Mouse (Mus musculus) granulocyte monocyte progenitor cell, adult 5-6 weeks (primary cell): ENCODE data around the gene Tac4. TPM values are rescaled to one million over a fixed set of nuclear protein-coding genes. Genes with fewer than 3 reads are reported as not detected.
A peak's percentile ranks its signal among the peaks of the same experiment; 100 is the strongest.

Experiments
- ATAC-seq: replicated peaks from 2 replicates; pipeline ENCODE4 v1.8.0; 2016; ENCODE audit warnings: mild to moderate bottlenecking, moderate TSS enrichment, inconsistent platforms; ENCODE audit not compliant: poor library complexity, severe bottlenecking
- total RNA-seq, 2 experiments: library from RNA; stranded (forward) in 1 of 2; stranded (reverse) in 1 of 2; fragments of 200-712, 200-1000 nt in 1 of 2; fragments of >200 nt in 1 of 2; fragmentation: Nextera tagmentation in 1 of 2; gene quantifications; 2 replicates each; pipeline ENCODE4 v1.2.3; 2014 to 2017

Gene Tac4
- total RNA-seq, 2 experiments from 2014 or later = not detected

DNA sequence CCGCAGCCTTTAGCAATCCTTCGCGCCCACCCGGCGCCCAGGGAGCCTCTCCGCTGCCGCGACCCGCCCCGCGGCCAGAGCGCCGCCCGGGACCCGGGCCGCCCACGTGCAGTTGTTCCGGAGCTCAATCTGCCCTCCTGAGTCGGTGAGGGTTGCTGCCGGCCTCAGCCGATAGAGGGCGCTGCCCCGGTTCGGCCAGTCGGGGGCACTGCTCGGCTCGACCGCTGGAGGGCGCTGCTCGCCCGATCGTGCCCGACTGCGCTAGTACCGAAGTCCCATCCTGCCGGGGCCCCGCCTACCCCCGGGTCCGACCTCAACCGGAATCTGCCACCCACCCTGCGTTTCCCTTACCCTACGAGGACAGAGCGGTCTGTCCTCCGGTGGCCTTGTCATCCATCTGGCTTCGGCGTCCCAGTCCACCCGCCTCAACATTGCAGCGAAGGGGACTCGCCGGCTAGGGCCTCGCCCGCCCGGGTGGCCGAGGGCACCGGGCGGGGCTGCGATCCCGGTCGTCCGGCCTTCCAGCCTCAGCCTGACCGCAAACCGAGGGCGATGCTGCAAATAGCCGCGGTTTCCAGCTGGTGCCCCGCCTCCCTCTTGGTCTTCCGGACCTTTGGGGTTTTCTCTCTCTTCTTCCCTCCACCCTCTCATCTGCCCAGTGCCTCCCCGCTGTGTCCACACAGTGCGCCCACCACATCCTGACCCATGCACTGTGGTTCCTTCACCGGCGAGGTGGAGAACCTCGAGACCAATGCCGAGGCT is 2.1 kb upstream of the Tac4 start:
- ATAC-seq = peak; percentile 70

DNA sequence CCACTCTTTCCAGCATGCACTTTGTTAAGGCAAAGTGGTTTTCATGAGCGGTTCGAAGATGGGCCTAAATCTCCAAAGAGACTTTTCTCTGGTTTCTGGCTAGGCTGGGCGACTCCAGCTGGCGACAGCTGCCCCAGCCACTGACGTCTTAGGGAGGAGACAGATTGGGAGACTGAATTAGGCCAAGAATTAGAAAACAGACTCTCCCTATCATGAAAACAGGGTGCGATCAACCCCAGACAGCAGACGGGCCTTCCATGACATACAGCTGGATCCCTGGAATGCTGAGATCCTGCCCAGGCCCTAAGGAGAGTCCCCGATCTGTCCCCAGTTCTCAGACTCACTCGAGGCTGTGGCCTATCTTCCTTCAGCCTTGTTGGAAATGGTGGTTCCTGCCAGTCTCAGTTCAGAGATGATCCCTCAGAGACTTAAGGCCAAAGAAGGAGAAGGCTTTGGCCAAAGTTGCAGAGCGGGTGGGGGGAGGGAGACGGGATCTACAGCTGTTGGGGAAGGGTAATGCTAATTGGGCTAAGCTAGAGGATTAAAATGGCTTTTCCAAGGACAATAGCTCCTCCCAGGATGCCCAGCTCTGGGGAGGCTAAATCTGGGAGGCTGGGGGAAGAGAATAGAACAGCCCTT is 2.6 kb downstream of the Tac4 start:
- no peak for ATAC-seq

DNA sequence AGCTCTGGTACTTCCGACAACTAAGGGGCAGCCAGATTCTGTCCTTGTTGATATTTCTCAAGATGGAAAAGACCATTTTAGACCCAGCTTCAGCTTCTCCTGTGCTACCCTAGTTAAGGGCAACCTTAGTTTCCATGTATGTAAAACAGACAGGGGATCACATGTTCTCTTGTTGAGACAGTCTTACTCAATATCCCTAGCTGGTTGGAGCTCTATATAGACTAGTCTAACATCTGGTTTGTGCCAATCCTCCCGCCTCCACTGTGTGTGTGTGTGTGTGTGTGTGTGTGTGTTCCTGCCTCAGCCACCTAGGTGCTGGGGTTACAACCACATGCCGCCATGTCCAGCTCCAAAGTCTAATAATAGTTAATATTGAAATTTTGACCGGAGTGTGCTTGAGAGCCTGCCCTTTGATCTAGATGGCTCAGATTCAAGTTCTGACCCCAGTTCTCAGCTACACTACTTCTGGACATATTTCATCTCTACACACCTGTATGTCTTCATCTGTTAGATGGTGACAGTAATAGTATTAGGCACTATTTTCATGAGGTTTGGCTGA is 3.2 kb downstream of the Tac4 start:
- ATAC-seq = peak; percentile 13

DNA sequence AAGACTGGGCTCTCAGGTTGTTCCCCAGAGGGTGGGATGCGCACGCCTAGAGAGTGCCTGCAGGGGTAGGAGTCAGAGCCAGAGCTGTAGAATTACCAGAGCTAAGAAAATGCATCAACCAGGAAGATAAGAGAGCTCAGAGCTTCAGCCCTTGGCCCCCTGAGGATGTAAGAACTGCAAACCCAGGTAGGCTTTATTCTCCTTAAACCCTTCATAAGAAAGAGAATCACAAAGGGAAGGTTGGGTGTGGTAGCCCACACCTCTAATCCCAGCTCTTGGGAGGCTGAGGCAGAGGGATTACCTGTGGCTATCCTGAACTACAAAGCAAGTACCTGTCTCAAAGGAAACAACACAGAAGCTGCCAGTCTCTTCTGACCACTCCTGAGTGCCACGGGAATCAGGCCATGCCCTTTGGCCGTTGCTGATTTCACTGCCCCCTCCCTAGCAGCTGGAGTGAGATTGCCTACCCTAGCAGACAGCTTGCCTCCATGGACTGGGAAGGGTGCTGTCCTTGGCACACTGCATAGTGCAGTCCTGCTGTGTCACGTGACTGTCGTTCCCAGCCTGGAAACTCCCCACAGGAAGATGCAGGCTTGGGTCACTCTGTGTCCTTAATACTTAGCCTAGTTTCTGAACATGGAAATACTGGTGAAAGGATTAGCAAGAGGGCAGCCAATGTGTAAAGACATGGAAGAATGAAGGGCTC is 5.4 kb downstream of the Tac4 start:
- no peak for ATAC-seq

DNA sequence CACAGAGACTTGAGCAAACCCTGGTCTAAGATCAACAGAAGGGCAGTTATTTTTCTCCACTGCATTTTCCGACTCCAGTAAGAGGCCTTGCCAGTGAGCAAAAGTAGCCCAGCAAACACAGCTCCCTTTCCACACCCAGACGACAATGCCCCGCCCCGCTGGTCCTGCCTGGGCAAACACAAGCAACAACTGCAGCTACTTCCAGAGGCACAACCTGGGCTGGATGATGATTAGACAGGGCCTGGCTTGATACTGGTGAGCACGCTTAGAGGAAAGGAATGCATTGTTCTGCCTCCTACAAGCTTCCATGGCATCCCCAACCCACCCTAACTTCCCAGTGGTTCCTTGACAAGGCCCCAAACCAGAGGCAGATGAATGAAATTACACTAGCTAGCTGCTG is 12.3 kb downstream of the Tac4 start:
- no peak for ATAC-seq

DNA sequence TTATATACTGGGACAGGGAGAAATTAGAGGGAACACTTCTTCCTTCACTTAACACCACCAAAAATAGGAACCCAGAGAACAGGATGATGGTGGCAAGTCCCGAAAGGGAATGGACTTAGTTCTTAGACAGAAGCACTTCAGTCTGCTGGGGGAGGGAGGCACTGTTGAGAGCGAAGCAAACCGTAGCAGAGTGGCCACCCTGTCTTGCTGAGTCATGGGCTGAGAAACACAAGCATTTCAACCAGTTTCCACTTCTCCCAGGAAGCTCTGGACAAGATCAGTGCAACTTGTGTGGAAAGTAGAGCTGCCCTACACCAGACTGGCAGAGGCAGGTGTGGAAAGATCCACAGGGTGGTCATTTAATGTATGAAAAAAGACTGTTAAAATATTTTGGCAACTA is 13.3 kb downstream of the Tac4 start:
- peak; percentile 52 for ATAC-seq

DNA sequence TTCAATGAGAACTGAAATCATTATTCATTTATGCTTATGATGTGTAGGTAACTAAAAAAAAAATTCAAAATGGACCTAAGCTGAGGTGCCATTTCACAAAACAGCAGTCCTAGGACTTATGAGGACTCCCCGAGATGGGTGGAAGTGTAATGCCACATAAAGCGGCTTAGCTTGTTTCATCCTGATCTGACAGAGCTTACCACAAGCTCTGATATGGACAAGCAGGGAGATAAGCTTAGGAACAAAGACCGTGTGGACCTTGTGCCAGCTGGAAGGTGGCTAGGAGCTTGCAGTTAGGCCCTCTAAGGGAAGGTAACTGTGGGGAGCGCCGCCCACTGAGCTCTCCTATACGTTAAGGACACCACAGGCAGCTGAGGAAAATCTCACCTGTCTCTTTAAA is 14.7 kb downstream of the Tac4 start:
- ATAC-seq = no peak

DNA sequence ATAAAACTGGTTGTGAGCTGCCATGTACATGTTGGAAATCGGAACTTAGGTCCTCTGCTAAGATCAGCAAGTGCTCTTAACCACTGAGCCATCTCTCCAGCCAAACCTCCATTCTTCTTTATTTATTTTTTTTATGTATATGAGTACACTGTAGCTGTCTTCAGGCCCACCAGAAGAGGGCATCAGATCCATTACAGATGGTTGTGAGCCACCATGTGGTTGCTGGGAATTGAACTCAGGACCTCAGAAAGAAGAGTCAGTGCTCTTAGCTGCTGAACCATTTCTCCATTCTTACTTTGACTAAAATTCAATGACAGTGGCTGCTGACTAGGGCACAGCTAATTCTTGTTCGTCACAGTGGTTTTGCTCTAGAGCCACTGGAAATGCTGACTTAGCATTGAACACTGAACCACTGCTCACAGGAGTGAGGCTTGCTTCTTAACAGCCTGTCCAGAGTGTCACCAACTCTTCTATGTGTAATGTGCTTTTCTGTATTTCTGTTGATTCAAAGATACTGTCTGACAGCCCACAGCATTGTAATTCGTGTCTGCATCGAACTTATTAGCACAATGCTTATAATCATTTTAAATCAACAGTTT is 17.8 kb downstream of the Tac4 start:
- no peak for ATAC-seq

DNA sequence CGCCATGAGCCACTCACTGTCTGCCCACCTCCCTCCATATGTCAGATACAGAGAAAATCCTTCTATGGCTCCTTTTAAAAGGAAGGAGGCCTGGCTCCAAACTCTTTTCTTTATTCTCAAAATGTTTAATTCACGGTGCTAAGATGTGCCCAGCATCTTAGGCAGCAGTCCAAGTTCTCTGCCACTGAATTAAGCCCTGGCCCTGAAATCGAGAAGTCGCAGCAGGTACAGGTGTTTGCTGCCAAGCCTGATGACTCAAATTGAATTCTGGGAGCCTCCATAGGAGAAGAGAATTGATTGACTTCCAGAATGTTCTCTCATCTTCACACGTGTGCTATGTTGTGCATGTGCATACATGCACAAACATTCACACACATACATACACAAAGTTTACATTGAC is 21.0 kb downstream of the Tac4 start:
- ATAC-seq = no peak

DNA sequence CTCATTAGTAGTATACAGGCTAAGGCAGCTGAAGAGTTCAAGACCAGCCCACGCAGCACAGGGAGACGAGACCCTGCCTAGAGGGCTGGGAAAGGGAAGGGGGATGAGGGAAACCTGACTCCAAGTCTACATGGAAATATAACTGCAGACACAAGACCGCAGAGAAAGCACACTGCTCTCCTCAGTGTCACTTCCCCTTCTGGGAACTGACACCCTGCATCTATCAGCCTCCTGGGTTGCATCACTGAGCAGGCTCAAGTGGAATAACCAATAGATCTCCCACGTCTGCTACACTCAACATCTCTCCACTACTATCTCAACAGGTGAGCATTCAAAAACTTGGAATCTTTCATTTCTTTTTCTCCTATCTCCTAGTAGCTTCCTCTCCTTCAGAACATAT is 30.7 kb downstream of the Tac4 start:
- peak; percentile 94 for ATAC-seq

DNA sequence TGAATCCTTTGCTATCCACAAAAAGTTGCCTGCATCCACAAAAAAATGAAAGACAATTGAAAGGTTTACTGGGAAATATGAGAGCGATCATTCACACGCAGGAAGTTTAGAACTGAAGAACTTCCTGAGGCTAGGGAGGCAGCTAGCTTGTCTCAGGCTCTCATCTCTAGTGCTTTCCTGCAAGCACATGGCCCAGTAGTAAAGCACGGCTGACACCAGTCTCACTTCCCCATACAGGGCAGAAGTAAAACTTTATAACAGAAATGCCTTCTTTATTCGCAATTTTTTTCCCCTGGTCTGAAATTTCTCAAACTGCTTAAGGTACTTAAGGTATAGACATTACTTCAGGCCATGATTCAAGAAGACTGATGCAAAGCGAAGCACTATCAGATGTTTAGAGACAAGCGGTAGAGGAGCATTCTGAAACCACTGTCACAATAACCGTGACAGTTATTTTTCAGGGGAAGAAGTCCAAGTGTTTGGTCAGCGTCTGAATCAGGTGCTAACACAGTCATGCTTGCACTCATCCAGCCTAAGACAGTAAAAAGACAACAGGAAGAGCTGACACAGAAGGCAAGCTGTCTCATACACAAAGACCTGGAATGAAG is 31.8 kb downstream of the Tac4 start:
- ATAC-seq = peak; percentile 81

DNA sequence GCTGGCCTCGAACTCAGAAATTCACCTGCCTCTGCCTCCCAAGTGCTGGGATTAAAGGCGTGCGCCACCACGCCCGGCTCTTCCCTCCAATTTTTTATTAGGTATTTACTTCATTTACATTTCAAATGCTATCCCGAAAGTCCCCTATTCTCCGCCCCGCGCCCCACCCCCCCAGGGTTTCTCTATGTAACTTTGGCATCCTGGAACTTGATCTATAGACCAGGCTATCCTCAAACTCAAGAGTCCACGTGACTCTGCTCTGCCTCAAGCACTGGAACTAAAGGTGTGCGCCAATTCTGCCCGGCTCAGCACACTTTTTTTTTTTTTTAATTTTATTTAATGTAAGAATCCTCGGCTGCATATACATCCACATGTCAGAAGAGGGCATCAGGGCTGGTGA is 34.4 kb downstream of the Tac4 start:
- no peak for ATAC-seq

DNA sequence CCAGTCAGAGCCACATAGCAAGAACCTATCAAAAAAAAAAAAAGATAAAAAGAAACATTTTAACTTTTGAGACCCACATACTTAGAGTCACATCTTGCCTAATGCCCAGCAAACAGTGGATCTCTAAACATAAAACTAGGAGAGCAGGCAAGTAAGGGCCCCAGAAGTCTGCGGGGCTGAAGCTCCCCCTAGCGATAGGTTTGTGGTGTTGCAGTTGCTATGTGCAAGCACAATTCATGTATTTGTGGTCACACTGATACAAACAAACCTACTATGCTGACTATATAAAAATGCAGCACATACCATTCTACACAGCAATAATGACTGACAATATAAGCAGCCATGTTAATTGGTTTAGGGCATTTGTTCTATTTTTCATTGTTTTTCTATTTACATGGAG is 36.8 kb downstream of the Tac4 start:
- ATAC-seq = peak; percentile 76

DNA sequence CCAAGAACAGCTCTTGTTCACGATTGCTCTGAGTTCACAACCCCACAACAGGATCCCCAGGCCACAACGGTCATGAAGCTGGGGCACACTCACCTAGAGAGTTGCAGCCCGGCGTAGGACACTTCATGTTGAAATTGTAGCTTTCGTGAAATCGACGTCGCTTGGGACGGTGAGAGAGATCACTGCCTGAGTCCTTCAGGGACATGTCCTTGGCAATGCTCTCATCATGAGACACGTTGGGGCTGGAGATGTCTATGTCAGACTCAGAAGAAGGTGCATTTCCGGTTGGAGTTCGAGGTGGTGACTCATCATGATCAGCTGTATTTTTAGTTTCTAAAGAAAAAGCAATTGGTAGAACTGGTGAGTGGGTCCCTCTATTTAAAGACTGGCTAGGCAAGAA is 38.6 kb downstream of the Tac4 start:
- ATAC-seq = no peak

DNA sequence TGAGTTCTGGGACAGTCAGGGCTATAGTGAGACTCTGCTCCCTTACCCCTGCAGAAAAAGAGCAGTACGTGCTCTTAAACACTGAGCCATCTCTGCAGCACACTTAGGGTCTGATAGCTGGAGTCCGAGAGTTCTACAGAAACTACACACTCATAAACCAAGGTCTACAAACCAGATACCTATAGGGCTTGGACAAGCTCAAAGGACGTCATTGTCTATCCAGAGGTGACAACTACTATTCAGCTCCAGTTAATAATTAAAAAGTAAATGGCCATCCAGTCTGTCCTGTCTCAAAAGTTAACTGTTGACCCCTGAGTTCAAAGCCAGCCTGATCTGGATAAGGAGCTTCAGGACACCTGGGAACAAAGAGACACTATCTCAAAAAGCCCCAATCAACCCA is 40.4 kb downstream of the Tac4 start:
- no peak for ATAC-seq

DNA sequence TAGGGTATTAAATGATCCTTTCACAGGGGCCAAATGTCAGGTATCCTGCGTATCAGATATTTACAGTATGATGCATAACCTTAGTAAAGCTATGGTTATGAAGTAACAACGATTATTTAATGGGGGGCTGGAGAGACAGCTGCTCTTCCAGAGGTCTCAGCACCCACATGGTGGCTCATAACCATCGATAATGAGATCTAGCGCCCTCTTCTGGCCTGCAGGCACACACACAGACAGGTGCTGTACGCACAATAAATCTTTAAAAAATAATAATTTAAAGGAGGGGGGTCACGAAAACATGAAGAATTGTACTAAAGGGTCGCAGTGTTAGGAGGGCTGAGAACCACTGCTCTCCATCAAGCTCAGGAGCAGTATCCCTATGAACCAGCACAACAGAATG is 44.3 kb downstream of the Tac4 start:
- ATAC-seq = no peak

DNA sequence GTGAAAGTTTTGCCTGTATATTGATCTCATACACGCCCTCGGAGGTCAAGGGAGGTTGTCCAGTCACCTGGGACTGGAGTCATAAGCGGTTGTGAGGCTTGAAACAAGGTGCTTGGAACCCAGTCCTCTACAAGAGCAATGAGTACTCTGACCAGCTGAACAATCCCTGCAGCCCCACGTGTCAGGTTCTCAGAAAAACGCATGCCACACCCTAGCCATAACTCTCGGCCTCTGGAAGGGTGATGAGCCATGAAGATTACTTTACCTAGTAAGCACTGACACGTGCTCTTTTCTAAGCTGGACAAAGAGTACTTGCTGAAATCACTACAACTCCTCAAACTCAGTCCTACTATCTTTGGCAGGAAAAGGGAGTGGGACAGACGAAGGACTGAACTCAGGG is 46.2 kb downstream of the Tac4 start:
- no peak for ATAC-seq

DNA sequence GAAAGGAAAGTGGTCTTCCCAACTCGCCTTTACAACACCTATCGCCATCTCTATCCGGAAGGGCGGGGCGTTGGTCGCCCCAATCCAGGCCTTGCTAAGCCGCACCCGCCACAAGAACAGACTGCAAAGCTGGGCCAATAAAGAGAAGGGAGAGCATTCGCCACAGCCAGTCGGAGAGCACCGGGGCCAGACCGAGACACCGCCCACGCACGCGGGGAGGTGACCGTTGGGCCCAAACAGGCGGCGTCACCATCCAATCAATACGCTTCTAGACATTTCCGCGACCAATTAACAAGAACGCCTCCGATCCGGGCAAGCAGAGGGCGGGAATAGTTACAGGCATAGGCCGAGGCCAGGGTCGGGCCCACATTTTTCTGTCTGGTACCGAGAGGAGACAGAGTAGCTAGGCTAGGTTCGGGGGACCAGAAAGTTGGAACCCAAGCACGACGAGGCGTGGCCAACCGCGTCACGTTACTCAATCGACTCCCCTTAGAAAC is 48.2 kb downstream of the Tac4 start:
- peak; percentile 91 for ATAC-seq

DNA sequence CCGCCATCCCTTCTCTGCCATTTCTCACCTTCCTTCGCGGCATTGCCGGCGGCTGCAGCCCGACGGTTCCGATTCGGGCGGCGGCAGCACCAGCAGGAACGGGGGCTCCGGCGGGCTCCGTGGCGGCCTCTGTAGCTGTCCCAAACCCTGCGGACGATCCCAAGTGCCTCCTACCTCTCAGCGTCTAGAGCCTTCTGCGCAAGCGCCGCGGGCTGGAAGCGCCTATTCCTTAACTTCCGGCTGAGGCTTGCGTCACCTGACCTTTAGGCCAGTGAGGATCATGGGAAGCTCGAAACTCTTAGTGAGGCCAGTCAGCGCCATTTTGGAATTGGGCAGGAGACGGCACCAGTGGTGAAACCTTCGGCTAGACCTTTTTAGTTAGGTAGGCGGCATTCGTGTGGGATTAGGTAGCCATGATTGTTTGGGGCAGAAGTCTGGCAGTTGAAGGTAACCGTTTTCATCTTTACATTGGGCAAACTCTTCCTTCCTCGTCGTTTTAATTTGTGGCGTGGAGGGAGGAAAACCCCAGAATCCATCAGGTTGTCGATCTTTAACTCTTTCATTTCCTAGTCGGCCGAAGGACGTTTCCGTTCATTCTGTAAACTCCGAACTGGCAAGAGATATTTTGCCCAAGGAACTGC is 48.8 kb downstream of the Tac4 start, which contains the start of gene Kat7:
Kat7 (minus strand) TSS at position 240 of the 641 bp plus-strand sequence.
- ATAC-seq = peak; percentile 80
